Mouse (Mus musculus) testis, adult 2 months (tissue): ENCODE measurements around the gene Tepsin.

Experiments used
- CTCF ChIP-seq: fragments of 200-500 bp; IDR thresholded peaks from 2 replicates; pipeline ENCODE4 v1.5.1; 2012; ENCODE audit warnings: low read depth, mild to moderate bottlenecking, inconsistent platforms, low read length, moderate library complexity; ENCODE audit not compliant: control insufficient read depth, insufficient read depth, insufficient replicate concordance
- POLR2A ChIP-seq: fragments of 200-500 bp; IDR thresholded peaks from 2 replicates; pipeline ENCODE4 v1.6.1; 2012; ENCODE audit warnings: low read depth, mild to moderate bottlenecking, inconsistent platforms, low read length, moderate library complexity; ENCODE audit not compliant: control insufficient read depth

- TF ChIP-seq POLR2A, result no peak
- TF ChIP-seq CTCF, result no peak
Measured at GRCm38 (mm10) chr11:120067834-120068233, 30.7 kb downstream of the Tepsin start.
